Mouse (Mus musculus) lung, embryonic 15.5 days (tissue): ENCODE measurements around the gene Nek3. TPM values are rescaled to one million over a fixed set of nuclear protein-coding genes. Genes with fewer than 3 reads are reported as not detected.
"Not testable (repeated sequence)": the region's sequence is repeated elsewhere in the genome, so short reads cannot be mapped to it uniquely, and the experiment has no call there.

Source experiments
- ATAC-seq: fragments of 200-750 bp; cut with Nextera tagmentation; 2 replicates; pipeline ENCODE4 v1.8.0; 2017; ENCODE audit warnings: moderate number of reproducible peaks, borderline replicate concordance; ENCODE audit not compliant: low FRiP score, low TSS enrichment; ENCODE audit errors: extremely low read depth
- H3K27ac ChIP-seq: fragments of 300-500 bp; sonication (generic); 2 replicates; pipeline ENCODE4 v1.5.1; 2015; ENCODE audit warnings: moderate library complexity, mild to moderate bottlenecking, inconsistent platforms
- H3K27me3 ChIP-seq: fragments of 300-500 bp; sonication (generic); 2 replicates; pipeline ENCODE4 v1.6.1; 2015; ENCODE audit warnings: inconsistent platforms
- H3K36me3 ChIP-seq: fragments of 300-500 bp; sonication (generic); 2 replicates; pipeline ENCODE4 v1.6.1; 2015; ENCODE audit warnings: inconsistent platforms
- H3K4me1 ChIP-seq: fragments of 300-500 bp; sonication (generic); 2 replicates; pipeline ENCODE4 v1.6.1; 2015; ENCODE audit warnings: inconsistent platforms
- H3K4me2 ChIP-seq: fragments of 300-500 bp; sonication (generic); 2 replicates; pipeline ENCODE4 v1.6.1; 2015; ENCODE audit warnings: inconsistent platforms, mild to moderate bottlenecking, moderate library complexity
- H3K4me3 ChIP-seq: fragments of 300-500 bp; sonication (generic); 2 replicates; pipeline ENCODE4 v1.5.1; 2015; ENCODE audit warnings: mild to moderate bottlenecking, inconsistent platforms
- H3K9ac ChIP-seq: fragments of 300-500 bp; sonication (generic); 2 replicates; pipeline ENCODE4 v1.6.1; 2015; ENCODE audit warnings: inconsistent platforms
- H3K9me3 ChIP-seq: fragments of 300-500 bp; sonication (generic); 2 replicates; pipeline ENCODE4 v1.6.1; 2016; ENCODE audit warnings: inconsistent platforms
- WGBS: fragments of 180-500 bp; shearing (Covaris S2); methylation state at CpG from one replicate; pipeline ENCODE4 v1.1.7; 2015; 5-methylcytosine and 5-hydroxymethylcytosine counted together
- polyA plus RNA-seq: library from polyadenylated mRNA; unstranded; fragments of >200 nt; fragmentation: Nextera tagmentation; extraction: Ambion mirVana; gene quantifications from 2 replicates; pipeline ENCODE4 v1.2.1, GENCODE M21; 2015

The Nek3 gene
- polyA plus RNA-seq, 1 experiment from 2014 or later, result 6.0 TPM

DNA sequence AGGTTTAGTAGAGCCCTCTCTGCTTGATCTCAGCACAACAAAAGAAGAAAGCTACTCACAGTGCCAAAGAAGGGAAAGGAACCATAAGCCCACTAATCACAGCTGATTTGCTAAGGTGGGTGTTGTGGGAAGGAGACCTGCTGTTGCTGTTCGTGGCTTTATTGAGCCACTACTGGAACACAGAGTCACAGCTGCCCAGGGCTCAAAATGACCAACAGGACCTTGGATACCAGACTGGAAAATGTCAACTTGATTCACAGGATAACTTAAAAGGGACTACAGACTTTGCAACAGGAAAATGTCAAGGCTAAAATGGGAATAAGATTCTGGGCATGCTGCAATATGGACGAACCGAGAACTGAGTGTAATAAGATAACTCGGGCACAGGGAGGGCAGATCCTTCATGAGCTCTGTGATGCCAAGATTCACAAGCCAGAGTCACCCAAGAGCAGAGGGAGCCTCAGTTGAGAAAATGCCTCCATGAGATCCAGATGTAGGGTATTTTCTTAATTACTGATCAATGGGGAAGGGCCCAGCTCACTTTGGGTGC lies 24.3 kb downstream of the Nek3 start:
- Histone ChIP-seq H3K27ac (no peak overlapping the region), H3K27me3 (no peaks in the 10 kb centered on the region), H3K36me3 (0 out of 2 replicates have a peak, but pooled peaks cover 4% of the 10 kb centered on the region), H3K4me3 (no peak overlapping the region), H3K9me3 (no peaks in the 10 kb centered on the region), H3K4me2 (no peak overlapping the region), H3K9ac (no peak overlapping the region), H3K4me1 (no peaks in the 10 kb centered on the region)
- 88% methylated on average over 4 of the region's 4 CpGs for WGBS
- ATAC-seq, result no peak

DNA sequence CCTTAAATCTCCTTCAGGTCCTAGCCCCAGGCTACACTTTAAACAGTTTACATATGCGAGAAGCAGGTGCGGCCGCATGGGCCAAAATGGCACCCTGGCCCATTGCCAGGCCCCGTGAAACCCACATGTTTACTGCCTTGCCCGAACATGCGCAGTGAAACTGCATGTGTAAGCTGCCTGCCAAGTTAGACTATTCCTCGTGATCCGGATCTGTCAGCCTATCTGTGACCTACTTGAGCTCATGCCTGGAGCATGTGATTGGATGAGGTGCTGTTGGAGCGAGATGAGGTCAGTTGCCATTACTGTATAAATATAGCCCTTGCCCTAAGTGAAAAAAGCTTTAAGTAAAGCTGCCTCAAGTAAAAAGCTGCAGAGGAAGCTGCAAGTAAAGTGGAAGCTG lies 29.8 kb downstream of the Nek3 start:
- WGBS, result 78% methylated on average over 9 of the region's 9 CpGs
- H3K4me2 ChIP-seq, H3K27ac ChIP-seq, ATAC-seq, H3K27me3 ChIP-seq, H3K9ac ChIP-seq, H3K9me3 ChIP-seq, H3K4me3 ChIP-seq, H3K4me1 ChIP-seq: not testable (repeated sequence)
- H3K36me3 ChIP-seq, result 0 out of 2 replicates have a peak, but pooled peaks cover 11% of the 10 kb centered on the region

DNA sequence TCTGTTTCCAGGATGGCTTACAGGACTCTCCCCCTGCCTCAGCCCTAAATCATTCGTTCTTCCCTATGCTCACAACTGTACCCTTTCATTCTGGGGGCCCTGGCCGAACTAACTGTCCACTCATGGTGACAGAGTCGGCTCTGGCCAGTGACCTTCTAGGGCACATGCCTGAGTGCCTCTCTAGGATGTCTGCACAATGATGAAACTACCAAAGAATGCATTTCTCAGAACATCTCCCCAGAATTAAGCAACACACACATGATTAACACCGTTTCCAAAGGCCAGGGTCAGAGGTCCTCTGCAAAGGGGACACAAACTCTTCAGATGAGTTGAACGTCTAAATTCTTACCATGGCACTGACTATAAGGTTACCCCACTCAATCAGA lies 31.5 kb downstream of the Nek3 start:
- Histone ChIP-seq H3K4me2 (no peak overlapping the region), H3K4me1 (no peaks in the 10 kb centered on the region), H3K9me3 (no peaks in the 10 kb centered on the region), H3K9ac (no peak overlapping the region), H3K27me3 (no peaks in the 10 kb centered on the region), H3K36me3 (0 out of 2 replicates have a peak, but pooled peaks cover 9% of the 10 kb centered on the region), H3K4me3 (no peak overlapping the region), H3K27ac (no peak overlapping the region)
- ATAC-seq, result no peak
- 70% methylated on average over 5 of the region's 5 CpGs for WGBS

- no peak overlapping the region for H3K27ac ChIP-seq
- H3K27me3 ChIP-seq, result no peaks in the 10 kb centered on the region
- H3K4me3 ChIP-seq, result no peak overlapping the region
- 0 out of 2 replicates have a peak, but pooled peaks cover 11% of the 10 kb centered on the region for H3K36me3 ChIP-seq
- peak; percentile 46; the same call in 1 of the 2 replicates for ATAC-seq
- no peak overlapping the region for H3K9ac ChIP-seq
- WGBS, result 87% methylated on average over 7 of the region's 7 CpGs
- H3K4me2 ChIP-seq, result no peak overlapping the region
- no peaks in the 10 kb centered on the region for H3K4me1 ChIP-seq
- no peaks in the 10 kb centered on the region for H3K9me3 ChIP-seq
Measured at GRCm38 (mm10) chr8:22134078-22134749, 32.0 kb downstream of the Nek3 start.

DNA sequence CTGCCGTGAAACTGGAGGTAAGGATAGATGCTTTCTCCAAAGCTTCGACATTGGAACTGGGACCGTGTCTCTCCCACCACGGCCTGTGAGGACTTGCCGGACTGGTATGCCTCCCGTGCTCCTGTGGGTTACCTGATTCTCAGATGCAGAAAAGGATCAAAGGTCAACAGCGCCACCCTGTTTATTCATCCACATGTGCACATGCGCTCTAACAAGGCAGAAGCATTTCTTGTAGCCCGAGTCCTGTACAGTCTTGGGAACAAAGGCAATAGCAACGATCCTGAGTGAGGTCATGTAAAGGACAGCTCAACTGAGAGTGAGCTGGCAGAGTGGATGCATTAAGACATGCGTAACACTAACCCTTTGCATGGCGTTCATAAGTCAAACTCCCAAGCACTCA lies 34.2 kb downstream of the Nek3 start:
- Histone ChIP-seq H3K27me3 (no peaks in the 10 kb centered on the region), H3K27ac (no peak overlapping the region), H3K36me3 (0 out of 2 replicates have a peak, but pooled peaks cover 17% of the 10 kb centered on the region), H3K4me2 (no peak overlapping the region), H3K4me3 (no peak overlapping the region), H3K9me3 (no peaks in the 10 kb centered on the region), H3K4me1 (no peaks in the 10 kb centered on the region), H3K9ac (no peak overlapping the region)
- WGBS, result 59% methylated on average over 12 of the region's 12 CpGs
- ATAC-seq, result no peak

DNA sequence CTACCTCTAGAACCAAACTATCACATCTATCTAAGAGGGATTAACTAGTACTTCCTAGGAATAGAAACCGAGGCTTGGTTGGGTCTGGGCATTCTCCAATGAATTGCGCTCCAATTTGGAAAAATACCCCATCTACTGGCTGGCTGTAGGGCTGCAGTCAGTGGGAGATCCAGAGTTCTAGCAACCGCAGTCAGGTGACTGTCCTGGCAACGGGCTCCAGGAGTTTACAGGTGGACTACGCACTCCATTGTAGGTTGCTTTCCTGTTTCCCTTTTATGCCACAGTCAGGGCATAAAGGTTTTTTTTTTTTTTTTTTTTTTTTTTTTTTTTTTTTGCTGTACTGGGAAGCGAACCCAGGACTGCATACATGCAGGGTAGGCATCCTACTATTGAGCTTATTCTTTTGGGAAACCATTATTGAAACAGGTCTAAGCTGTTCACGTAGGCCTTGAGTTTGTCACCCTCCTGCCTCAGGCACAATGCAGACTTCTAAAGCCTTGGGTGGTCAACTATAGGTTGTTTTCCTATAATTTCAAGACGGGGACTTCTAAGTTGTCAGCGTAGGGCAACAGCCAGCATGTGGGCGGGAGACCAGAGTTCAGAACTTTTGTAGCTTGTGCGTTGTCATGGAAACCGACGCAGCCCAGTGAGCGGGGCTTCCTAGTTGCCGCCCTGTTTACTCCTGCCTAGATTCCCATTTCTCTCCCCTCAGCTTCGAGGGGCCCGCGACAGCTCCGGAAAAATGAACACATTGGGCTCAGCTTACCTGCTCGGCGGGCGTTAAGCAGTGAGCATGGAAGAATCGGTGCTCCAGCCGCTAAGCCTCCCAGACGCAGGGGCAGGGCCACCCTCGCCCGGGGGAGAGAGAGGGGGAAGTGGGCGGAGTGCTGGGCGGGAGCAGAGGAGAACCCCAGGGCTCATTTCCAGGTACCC lies 41.7 kb downstream of the Nek3 start, which contains the start of gene Nek5:
Nek5 (minus strand) TSS at position 834 of the 933 bp plus-strand sequence.
- peak; percentile 73 for ATAC-seq
- Histone ChIP-seq H3K36me3 (0 out of 2 replicates have a peak, but pooled peaks cover 8% of the 10 kb centered on the region), H3K4me3 (peak within 1 kb of the TSS; percentile 53), H3K4me2 (peak within 1 kb of the TSS; percentile 90), H3K9ac (peak within 1 kb of the TSS; percentile 52), H3K4me1 (0 out of 2 replicates have a peak, but pooled peaks cover 4% of the 10 kb centered on the region), H3K27me3 (no peaks in the 10 kb centered on the region), H3K9me3 (no peaks in the 10 kb centered on the region), H3K27ac (no peak within 1 kb of the TSS)
- 3% methylated on average over 29 of the region's 29 CpGs for WGBS

GRCm38 (mm10) chr8:22107020-22107419 lies 59.2 kb downstream of the Nek3 start:
- H3K36me3 ChIP-seq, result no peaks in the 10 kb centered on the region
- H3K27me3 ChIP-seq, result no peaks in the 10 kb centered on the region
- H3K4me1 ChIP-seq, result no peaks in the 10 kb centered on the region
- no peak for ATAC-seq
- no peak overlapping the region for H3K4me2 ChIP-seq
- 66% methylated on average over 4 of the region's 4 CpGs for WGBS
- H3K9ac ChIP-seq, result no peak overlapping the region
- no peak overlapping the region for H3K4me3 ChIP-seq
- H3K9me3 ChIP-seq, result no peaks in the 10 kb centered on the region
- H3K27ac ChIP-seq, result no peak overlapping the region

GRCm38 (mm10) chr8:22091568-22091967 lies 74.7 kb downstream of the Nek3 start:
- no peaks in the 10 kb centered on the region for H3K4me1 ChIP-seq
- 44% methylated on average over 8 of the region's 8 CpGs for WGBS
- H3K9me3 ChIP-seq, result no peaks in the 10 kb centered on the region
- H3K9ac ChIP-seq, result no peak overlapping the region
- no peaks in the 10 kb centered on the region for H3K27me3 ChIP-seq
- no peak overlapping the region for H3K4me2 ChIP-seq
- H3K36me3 ChIP-seq, result no peaks in the 10 kb centered on the region
- no peak for ATAC-seq
- H3K27ac ChIP-seq, result no peak overlapping the region
- no peak overlapping the region for H3K4me3 ChIP-seq

GRCm38 (mm10) chr8:22089226-22089625 lies 77.0 kb downstream of the Nek3 start:
- no peaks in the 10 kb centered on the region for H3K27me3 ChIP-seq
- 91% methylated on average over 4 of the region's 4 CpGs for whole genome bisulfite sequencing
- no peak overlapping the region for H3K4me3 ChIP-seq
- H3K36me3 ChIP-seq, result no peaks in the 10 kb centered on the region
- H3K27ac ChIP-seq, result no peak overlapping the region
- no peak overlapping the region for H3K4me2 ChIP-seq
- H3K4me1 ChIP-seq, result no peaks in the 10 kb centered on the region
- H3K9ac ChIP-seq, result no peak overlapping the region
- no peak for ATAC-seq
- H3K9me3 ChIP-seq, result no peaks in the 10 kb centered on the region

- H3K4me2 ChIP-seq, result no peak overlapping the region
- no peaks in the 10 kb centered on the region for H3K36me3 ChIP-seq
- H3K4me1 ChIP-seq, result no peaks in the 10 kb centered on the region
- WGBS, result 72% methylated on average over 9 of the region's 9 CpGs
- no peak for ATAC-seq
- no peak overlapping the region for H3K4me3 ChIP-seq
- no peaks in the 10 kb centered on the region for H3K27me3 ChIP-seq
- H3K9ac ChIP-seq, result no peak overlapping the region
- H3K27ac ChIP-seq, result no peak overlapping the region
- no peaks in the 10 kb centered on the region for H3K9me3 ChIP-seq
Measured at GRCm38 (mm10) chr8:22079313-22080007, 86.8 kb downstream of the Nek3 start.
